Mouse (Mus musculus) midbrain, postnatal 0 days (tissue): Measurements from ENCODE around the gene Dync1i1. TPM values are rescaled to one million over a fixed set of nuclear protein-coding genes. Genes with fewer than 3 reads are reported as not detected.

Experiments used
- ATAC-seq: fragments of 200-750 bp; cut with Nextera tagmentation; 2 replicates; pipeline ENCODE4 v1.8.0; 2017; ENCODE audit warnings: moderate number of reproducible peaks, mild to moderate bottlenecking, moderate TSS enrichment, moderate library complexity; ENCODE audit not compliant: low FRiP score
- DNase-seq: peaks from one replicate; pipeline ENCODE4 v3.0.0-alpha.2; 2015; ENCODE audit warnings: low spot score
- H3K27ac ChIP-seq: fragments of 300-500 bp; sonication (generic); 2 replicates; pipeline ENCODE4 v1.5.1; 2014; ENCODE audit warnings: low read depth, mild to moderate bottlenecking, low read length, mixed read lengths
- H3K27me3 ChIP-seq: fragments of 300-500 bp; sonication (generic); 2 replicates; pipeline ENCODE4 v1.6.1; 2014; ENCODE audit warnings: low read length, control low read depth, mixed read lengths; ENCODE audit not compliant: insufficient read depth
- H3K36me3 ChIP-seq: fragments of 300-500 bp; sonication (generic); 2 replicates; pipeline ENCODE4 v1.6.1; 2014; ENCODE audit warnings: low read length, control low read depth, mixed read lengths; ENCODE audit not compliant: insufficient read depth
- H3K4me1 ChIP-seq: fragments of 300-500 bp; sonication (generic); 2 replicates; pipeline ENCODE4 v1.6.1; 2014; ENCODE audit warnings: mild to moderate bottlenecking, control low read depth, antibody characterized with exemption, low read length, mixed read lengths; ENCODE audit not compliant: insufficient read depth
- H3K4me2 ChIP-seq: fragments of 300-500 bp; sonication (generic); 2 replicates; pipeline ENCODE4 v1.6.1; 2014; ENCODE audit warnings: low read depth, mild to moderate bottlenecking, low read length, mixed read lengths; ENCODE audit not compliant: poor library complexity, severe bottlenecking
- H3K4me3 ChIP-seq: fragments of 300-500 bp; sonication (generic); 2 replicates; pipeline ENCODE4 v1.5.1; 2014; ENCODE audit warnings: low read depth, mild to moderate bottlenecking, low read length, moderate library complexity
- H3K9ac ChIP-seq: fragments of 300-500 bp; sonication (generic); replicated peaks from 2 replicates; pipeline ENCODE4 v1.6.1; 2014; ENCODE audit warnings: mild to moderate bottlenecking, low read length, moderate library complexity, mixed read lengths; ENCODE audit not compliant: poor library complexity, severe bottlenecking
- H3K9me3 ChIP-seq: fragments of 300-500 bp; sonication (generic); 2 replicates; pipeline ENCODE4 v1.6.1; 2016; ENCODE audit warnings: low read length, control low read depth
- CTCF ChIP-seq: IDR thresholded peaks from 2 replicates; pipeline ENCODE4 v1.5.1; 2016; ENCODE audit warnings: antibody characterized with exemption, mild to moderate bottlenecking
- WGBS: fragments of 180-500 bp; shearing (Covaris S2); extraction: QIAGEN DNeasy Blood & Tissue Kit; methylation state at CpG from one replicate; pipeline ENCODE4 v1.1.7; 2014; 5-methylcytosine and 5-hydroxymethylcytosine counted together
- polyA plus RNA-seq: library from polyadenylated mRNA; unstranded; fragments of >200 nt; fragmentation: Nextera tagmentation; extraction: Ambion mirVana; gene quantifications from 2 replicates; pipeline ENCODE4 v1.2.1, GENCODE M21; 2015
- total RNA-seq: library from RNA; depleted of rRNA; stranded (reverse); fragments of >200 nt; gene quantifications from 2 replicates; pipeline ENCODE4 v1.2.3, GENCODE M21; 2014

Dync1i1 gene
- total and polyA plus RNA-seq, 2 experiments from 2014 or later: 64.0 to 73.1 TPM

DNA sequence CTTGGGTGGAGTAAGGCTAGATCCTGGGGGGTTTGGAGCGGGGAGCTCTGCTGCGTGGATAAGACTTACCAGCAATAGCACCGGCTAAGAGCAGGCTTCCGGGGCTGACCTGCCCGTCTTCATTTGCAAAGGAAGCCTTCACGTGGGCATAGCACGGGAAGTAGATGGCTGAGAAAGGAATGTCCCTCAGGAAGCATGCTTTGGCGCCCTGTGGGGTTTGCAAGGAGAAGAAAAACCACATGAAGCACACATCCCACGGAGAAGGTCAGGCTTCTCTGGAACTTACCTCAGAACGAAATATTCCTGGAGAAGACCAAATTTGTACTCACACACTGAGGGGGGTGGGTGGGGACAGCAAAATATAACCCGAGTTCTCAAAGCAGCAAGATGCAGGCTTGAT, 327.3 kb downstream of the Dync1i1 start:
- no peak overlapping the region for H3K4me3 ChIP-seq
- WGBS: 78% methylated on average over 11 of the region's 11 CpGs

DNA sequence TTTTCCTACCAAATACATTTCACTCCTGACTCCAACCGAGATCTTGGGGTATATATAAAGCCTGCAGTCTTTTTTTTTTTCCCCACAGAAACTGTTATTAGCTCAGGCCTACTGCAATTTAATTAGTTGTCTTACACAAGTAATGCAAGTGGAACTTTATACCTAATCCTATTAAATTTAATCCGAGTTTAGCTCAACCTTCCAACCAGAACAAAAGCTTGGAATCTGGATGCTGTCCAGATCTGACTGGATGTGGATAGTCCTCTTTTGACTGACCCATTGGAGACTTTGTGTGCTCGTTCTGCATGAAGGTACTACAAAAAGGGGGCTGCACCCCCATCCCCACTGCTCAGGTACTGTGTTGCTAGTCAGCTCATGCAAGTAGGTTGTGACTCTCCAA, 328.5 kb downstream of the Dync1i1 start:
- WGBS: 17% methylated on average over 3 of the region's 3 CpGs
- no peak overlapping the region for H3K4me2 ChIP-seq
- no peaks in the 10 kb centered on the region for H3K36me3 ChIP-seq
- no peak overlapping the region for H3K27ac ChIP-seq
- H3K4me3 ChIP-seq: no peak overlapping the region
- no peaks in the 10 kb centered on the region for H3K4me1 ChIP-seq
- H3K9me3 ChIP-seq: no peaks in the 10 kb centered on the region
- TF ChIP-seq CTCF: no peak
- H3K9ac ChIP-seq: no peak overlapping the region
- ATAC-seq: no peak
- no peaks in the 10 kb centered on the region for H3K27me3 ChIP-seq
- no peak for DNase-seq

More for the DNA sequence above, 327.3 kb downstream of the Dync1i1 start:
- H3K36me3 ChIP-seq: no peaks in the 10 kb centered on the region
- H3K9me3 ChIP-seq: no peaks in the 10 kb centered on the region
- no peak overlapping the region for H3K4me2 ChIP-seq
- no peak for DNase-seq
- no peak overlapping the region for H3K9ac ChIP-seq
- no peak for ATAC-seq
- TF ChIP-seq CTCF: no peak
- H3K4me1 ChIP-seq: no peaks in the 10 kb centered on the region
- no peak overlapping the region for H3K27ac ChIP-seq
- H3K27me3 ChIP-seq: no peaks in the 10 kb centered on the region

DNA sequence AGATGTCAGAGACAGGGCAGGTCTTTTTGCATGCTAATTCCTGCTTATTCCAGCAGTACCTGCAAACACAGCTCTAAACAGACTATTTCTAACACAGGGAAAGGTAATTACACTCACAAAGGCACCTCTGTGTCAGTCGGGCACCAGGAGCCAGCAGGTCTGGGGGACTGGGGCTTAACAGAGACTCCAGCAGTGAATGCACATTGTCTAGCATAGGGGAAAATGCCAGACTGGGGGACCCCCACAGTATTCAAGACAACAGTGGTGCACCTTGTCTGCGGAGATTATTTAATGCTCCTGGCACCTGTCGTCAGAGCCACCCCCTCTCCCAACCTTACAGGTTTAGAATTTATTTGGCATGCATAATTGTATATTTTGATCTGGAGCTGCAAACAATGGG, 333.1 kb downstream of the Dync1i1 start:
- Histone ChIP-seq H3K9ac (no peak overlapping the region), H3K36me3 (no peaks in the 10 kb centered on the region), H3K4me3 (no peak overlapping the region), H3K4me2 (no peak overlapping the region), H3K4me1 (no peaks in the 10 kb centered on the region), H3K9me3 (no peaks in the 10 kb centered on the region), H3K27ac (no peak overlapping the region), H3K27me3 (no peaks in the 10 kb centered on the region)
- 15% methylated on average over 3 of the region's 3 CpGs for WGBS
- TF ChIP-seq CTCF: no peak
- ATAC-seq (no peak), DNase-seq (no peak)

DNA sequence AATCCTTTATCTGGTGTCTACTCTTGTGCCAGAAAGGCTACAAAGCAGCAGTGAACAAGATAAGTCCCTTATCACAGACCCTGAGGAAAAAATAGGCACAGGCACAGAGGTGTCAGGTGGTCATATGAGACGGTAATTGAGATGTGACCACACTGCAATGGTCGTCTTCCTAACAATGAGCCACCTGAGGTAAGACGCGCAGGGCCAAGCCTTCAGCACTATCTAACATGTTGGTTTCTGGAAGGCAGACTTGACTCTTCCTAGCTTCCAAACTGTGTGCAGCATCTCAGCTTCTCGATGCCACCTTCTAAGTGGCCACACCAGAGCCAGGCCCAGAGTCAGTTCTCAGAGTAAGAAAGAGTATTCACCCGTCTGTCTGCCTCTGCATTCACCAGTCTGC, 341.8 kb downstream of the Dync1i1 start:
- no peaks in the 10 kb centered on the region for H3K9me3 ChIP-seq
- no peak overlapping the region for H3K27ac ChIP-seq
- no peaks in the 10 kb centered on the region for H3K36me3 ChIP-seq
- H3K9ac ChIP-seq: no peak overlapping the region
- DNase-seq: no peak
- TF ChIP-seq CTCF: no peak
- no peak overlapping the region for H3K4me2 ChIP-seq
- no peak for ATAC-seq
- WGBS: 86% methylated on average over 6 of the region's 6 CpGs
- no peaks in the 10 kb centered on the region for H3K27me3 ChIP-seq
- no peak overlapping the region for H3K4me3 ChIP-seq
- H3K4me1 ChIP-seq: no peaks in the 10 kb centered on the region

DNA sequence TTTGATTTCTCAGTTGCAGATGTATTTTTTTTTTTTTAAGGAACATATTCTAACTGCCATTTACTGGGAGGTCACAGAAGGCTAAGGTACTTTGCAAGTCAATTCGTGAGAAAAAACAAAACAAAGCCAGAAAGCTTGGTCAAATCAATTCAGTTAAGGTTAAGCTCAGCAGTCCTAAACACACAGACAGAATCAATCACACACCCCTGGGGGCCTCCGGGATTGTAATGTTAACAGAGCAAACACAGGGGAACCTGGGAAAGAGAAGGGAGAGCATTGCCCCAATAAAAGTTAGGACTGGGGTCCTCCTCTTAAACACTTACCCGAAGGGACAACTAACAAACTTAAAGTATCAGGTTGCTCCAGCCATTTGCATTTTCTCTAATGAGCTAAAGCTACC, 344.6 kb downstream of the Dync1i1 start:
- TF ChIP-seq CTCF: no peak

DNA sequence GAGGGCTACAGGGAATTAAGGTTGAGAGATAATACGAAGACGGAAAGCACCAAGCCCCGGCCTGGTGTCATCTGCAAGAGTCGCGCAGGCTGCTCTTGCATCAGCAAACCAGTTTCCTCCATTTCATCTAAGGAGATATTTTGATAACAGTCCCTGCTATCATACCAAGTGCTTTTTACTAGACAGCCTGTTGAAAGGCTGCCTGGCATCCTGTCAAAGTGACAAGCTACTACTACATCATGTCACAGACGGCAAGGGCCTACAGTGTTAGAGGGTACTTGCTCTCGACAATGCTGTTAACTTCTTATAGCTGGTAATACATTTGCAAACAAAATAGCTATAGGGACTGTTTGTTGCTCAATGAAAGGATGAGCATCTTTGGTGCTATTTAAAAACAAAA, 345.6 kb downstream of the Dync1i1 start:
- Histone ChIP-seq H3K4me1 (no peaks in the 10 kb centered on the region), H3K36me3 (no peaks in the 10 kb centered on the region), H3K27ac (no peak overlapping the region), H3K9ac (no peak overlapping the region), H3K4me3 (no peak overlapping the region), H3K27me3 (no peaks in the 10 kb centered on the region), H3K4me2 (no peak overlapping the region), H3K9me3 (no peaks in the 10 kb centered on the region)
- WGBS: 75% methylated on average over 7 of the region's 7 CpGs
- TF ChIP-seq CTCF: no peak
- ATAC-seq: no peak
- DNase-seq: no peak

More for the DNA sequence above, 344.6 kb downstream of the Dync1i1 start:
- ATAC-seq: no peak
- no peak overlapping the region for H3K9ac ChIP-seq
- no peak overlapping the region for H3K4me2 ChIP-seq
- H3K4me1 ChIP-seq: no peaks in the 10 kb centered on the region
- no peaks in the 10 kb centered on the region for H3K27me3 ChIP-seq
- 10% methylated on average over 3 of the region's 3 CpGs for WGBS
- H3K27ac ChIP-seq: no peak overlapping the region
- no peak overlapping the region for H3K4me3 ChIP-seq
- H3K9me3 ChIP-seq: no peaks in the 10 kb centered on the region
- no peak for DNase-seq
- H3K36me3 ChIP-seq: no peaks in the 10 kb centered on the region
